Mouse (Mus musculus) CD4-positive, CD25-positive, alpha-beta regulatory T cell, adult 2 months (primary cell): ENCODE data around the gene Agrn.

Experiments
- DNase-seq: peaks from one replicate; pipeline ENCODE4 v3.0.0-alpha.2; 2012; ENCODE audit warnings: low read depth, low spot score

Gene Agrn

GRCm38 (mm10) chr4:156202462-156202893 is 5.2 kb upstream of the Agrn start:
- DNase-seq, result no peak

- peak; percentile 85 for DNase-seq
These were observed 3.6 kb upstream of the Agrn start, which contains the start of gene Isg15 for GRCm38 (mm10) chr4:156200623-156201475. Isg15 (minus strand) TSS chr4:156200818.

GRCm38 (mm10) chr4:156197829-156198205 is 529 bp upstream of the Agrn start:
- peak; percentile 75 for DNase-seq

- peak; percentile 41 for DNase-seq
These were observed 1.1 kb downstream of the Agrn start for GRCm38 (mm10) chr4:156195927-156196870.

- DNase-seq, result no peak
These were observed 2.9 kb downstream of the Agrn start for GRCm38 (mm10) chr4:156194346-156194745.

GRCm38 (mm10) chr4:156193906-156194305 is 3.4 kb downstream of the Agrn start:
- no peak for DNase-seq

- DNase-seq, result no peak
These were observed 4.1 kb downstream of the Agrn start for GRCm38 (mm10) chr4:156193200-156193590.

GRCm38 (mm10) chr4:156192421-156193199 is 4.7 kb downstream of the Agrn start:
- no peak for DNase-seq

GRCm38 (mm10) chr4:156188811-156189323 is 8.4 kb downstream of the Agrn start:
- no peak for DNase-seq

GRCm38 (mm10) chr4:156188162-156188810 is 9.0 kb downstream of the Agrn start:
- DNase-seq, result no peak

GRCm38 (mm10) chr4:156185950-156186850 is 11.1 kb downstream of the Agrn start:
- no peak for DNase-seq

- DNase-seq, result no peak
These were observed 11.8 kb downstream of the Agrn start for GRCm38 (mm10) chr4:156185456-156185949.

GRCm38 (mm10) chr4:156184291-156184954 is 12.9 kb downstream of the Agrn start:
- no peak for DNase-seq

- DNase-seq, result no peak
These were observed 13.5 kb downstream of the Agrn start for GRCm38 (mm10) chr4:156183747-156184146.

- DNase-seq, result no peak
These were observed 19.7 kb downstream of the Agrn start for GRCm38 (mm10) chr4:156177630-156178029.

GRCm38 (mm10) chr4:156171828-156172227 is 25.5 kb downstream of the Agrn start:
- DNase-seq, result no peak

- DNase-seq, result no peak
These were observed 28.2 kb downstream of the Agrn start for GRCm38 (mm10) chr4:156169129-156169528.

- no peak for DNase-seq
These were observed 28.7 kb downstream of the Agrn start for GRCm38 (mm10) chr4:156168611-156169010.

- DNase-seq, result peak; percentile 48
These were observed 30.8 kb downstream of the Agrn start for GRCm38 (mm10) chr4:156166477-156166876.
